Mouse (Mus musculus) lung, postnatal 25 days (tissue): ENCODE measurements at regions not wholly inside any gene's neighbourhood (a gene's known extent, or its start where the extent isn't known, plus 50 kb on each side); places are given as distances from the start of the nearest gene placed in this dataset.

Source experiments
- DNase-seq: peaks from one replicate; pipeline ENCODE4 v3.0.0; 2022; ENCODE audit warnings: low spot score

- DNase-seq = no peak
These were observed 1249.0 kb downstream of the Hace1 start for GRCm38 (mm10) chr10:46826639-46827038.

GRCm38 (mm10) chr10:46827109-46827812, 1249.6 kb downstream of the Hace1 start:
- no peak for DNase-seq

- no peak for DNase-seq
These were observed 1250.5 kb downstream of the Hace1 start for GRCm38 (mm10) chr10:46828164-46828563.

GRCm38 (mm10) chr10:46845578-46846314, 1268.1 kb downstream of the Hace1 start:
- no peak for DNase-seq
